Mouse (Mus musculus) neural tube, embryonic 11.5 days (tissue): ENCODE data around the gene Cep128. TPM values are rescaled to one million over a fixed set of nuclear protein-coding genes. Genes with fewer than 3 reads are reported as not detected.

Experiments used
- ATAC-seq: fragments of 200-750 bp; cut with Nextera tagmentation; 2 replicates; pipeline ENCODE4 v1.8.0; 2017; ENCODE audit warnings: moderate number of reproducible peaks, mild to moderate bottlenecking, moderate TSS enrichment, moderate library complexity; ENCODE audit not compliant: insufficient read depth, low FRiP score, low TSS enrichment
- DNase-seq: peaks from one replicate; pipeline ENCODE4 v3.0.0-alpha.2; 2015; ENCODE audit warnings: low spot score
- H3K27ac ChIP-seq: fragments of 300-500 bp; sonication (generic); 2 replicates; pipeline ENCODE4 v1.5.1; 2014; ENCODE audit warnings: low read depth, mild to moderate bottlenecking, low read length
- H3K27me3 ChIP-seq: fragments of 300-500 bp; sonication (generic); 2 replicates; pipeline ENCODE4 v1.6.1; 2014; ENCODE audit warnings: mild to moderate bottlenecking, low read length, mixed read lengths; ENCODE audit not compliant: control insufficient read depth, insufficient read depth
- H3K36me3 ChIP-seq: fragments of 300-500 bp; sonication (generic); 2 replicates; pipeline ENCODE4 v1.6.1; 2014; ENCODE audit warnings: mild to moderate bottlenecking, low read length, moderate library complexity, mixed read lengths; ENCODE audit not compliant: control insufficient read depth, insufficient read depth
- H3K4me1 ChIP-seq: fragments of 300-500 bp; sonication (generic); 2 replicates; pipeline ENCODE4 v1.6.1; 2014; ENCODE audit warnings: low read length, mixed read lengths; ENCODE audit not compliant: control insufficient read depth, insufficient read depth
- H3K4me2 ChIP-seq: fragments of 300-500 bp; sonication (generic); 2 replicates; pipeline ENCODE4 v1.6.1; 2014; ENCODE audit warnings: low read depth, mild to moderate bottlenecking, moderate library complexity
- H3K4me3 ChIP-seq: fragments of 300-500 bp; sonication (generic); 2 replicates; pipeline ENCODE4 v1.5.1; 2014; ENCODE audit warnings: low read depth, low read length
- H3K9ac ChIP-seq: fragments of 300-500 bp; sonication (generic); 2 replicates; pipeline ENCODE4 v1.6.1; 2014; ENCODE audit warnings: mild to moderate bottlenecking, low read length
- H3K9me3 ChIP-seq: fragments of 300-500 bp; sonication (generic); 2 replicates; pipeline ENCODE4 v1.6.1; 2016; ENCODE audit warnings: low read length; ENCODE audit not compliant: control insufficient read depth
- WGBS: fragments of 180-500 bp; shearing (Covaris S2); extraction: QIAGEN DNeasy Blood & Tissue Kit; methylation state at CpG from one replicate; pipeline ENCODE4 v1.1.7; 2014; 5-methylcytosine and 5-hydroxymethylcytosine counted together
- polyA plus RNA-seq: library from polyadenylated mRNA; unstranded; fragments of >200 nt; fragmentation: Nextera tagmentation; extraction: Ambion mirVana; gene quantifications from 2 replicates; pipeline ENCODE4 v1.2.1, GENCODE M21; 2014

Gene Cep128
- polyA plus RNA-seq, 1 experiment from 2014 or later = 8.8 TPM

DNA sequence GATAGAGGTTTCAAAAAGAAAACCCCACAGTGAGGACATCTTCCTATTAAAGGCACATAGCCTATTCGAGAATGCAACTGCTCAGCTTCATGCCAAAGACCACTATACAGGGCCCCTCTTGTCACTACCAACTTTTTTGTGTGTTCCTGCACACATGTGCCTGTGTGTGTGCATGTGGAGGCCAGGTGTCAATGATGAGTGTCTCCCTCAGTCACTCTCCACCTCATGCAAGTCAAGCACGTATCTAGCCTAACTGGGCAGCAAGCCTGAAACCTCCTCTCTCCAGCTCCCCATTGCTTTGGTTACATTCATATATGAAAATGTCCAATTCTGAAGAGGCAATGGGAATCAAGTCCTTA lies 317.1 kb downstream of the Cep128 start:
- ATAC-seq = no peak
- 79% methylated on average over 2 of the region's 2 CpGs for WGBS
- no peak overlapping the region for H3K4me3 ChIP-seq
- DNase-seq = no peak
- H3K36me3 ChIP-seq = no peaks in the 10 kb centered on the region
- no peaks in the 10 kb centered on the region for H3K4me1 ChIP-seq
- H3K27ac ChIP-seq = no peak overlapping the region
- H3K9me3 ChIP-seq = no peaks in the 10 kb centered on the region
- H3K27me3 ChIP-seq = no peaks in the 10 kb centered on the region
- H3K4me2 ChIP-seq = no peak overlapping the region
- H3K9ac ChIP-seq = no peak overlapping the region

DNA sequence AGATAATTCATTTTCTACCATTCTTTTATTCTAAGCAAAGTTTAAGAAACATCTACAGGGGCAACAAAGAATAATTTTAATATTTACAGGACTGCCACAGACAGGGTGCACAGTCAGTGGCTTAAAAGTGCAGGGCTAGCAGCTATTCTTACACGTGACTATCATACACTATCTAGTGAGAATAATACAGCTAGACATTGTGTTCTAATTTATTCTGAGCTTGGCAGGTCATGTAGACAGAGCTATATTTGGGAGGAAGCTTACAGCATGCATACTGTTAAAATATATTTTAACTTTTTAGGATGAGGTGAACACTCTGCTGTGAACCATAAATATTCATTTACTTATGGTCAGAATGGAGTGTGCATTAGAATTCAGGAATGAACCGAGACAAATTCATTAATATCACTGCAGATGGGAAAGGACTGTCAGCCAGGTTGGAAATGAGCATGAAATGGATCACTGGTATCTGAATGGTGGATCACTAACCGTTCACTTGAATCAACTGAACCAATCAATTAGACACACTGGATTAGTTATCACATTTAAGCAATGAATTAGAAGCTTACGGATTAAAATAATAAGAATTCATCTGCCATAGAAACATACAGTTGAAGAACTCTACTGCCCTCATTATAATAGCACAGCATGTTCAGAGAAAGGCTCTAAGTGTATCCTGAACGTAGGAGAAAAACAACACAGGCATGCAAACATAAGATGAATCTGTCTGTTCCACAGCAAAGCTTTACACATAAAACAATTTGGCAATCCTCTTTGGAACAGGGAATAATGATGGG lies 317.7 kb downstream of the Cep128 start:
- Histone ChIP-seq H3K36me3 (no peaks in the 10 kb centered on the region), H3K27me3 (no peaks in the 10 kb centered on the region), H3K27ac (no peak overlapping the region), H3K4me3 (no peak overlapping the region), H3K4me1 (no peaks in the 10 kb centered on the region), H3K9ac (no peak overlapping the region), H3K4me2 (no peak overlapping the region), H3K9me3 (no peaks in the 10 kb centered on the region)
- no peak for DNase-seq
- WGBS = 60% methylated on average over 5 of the region's 5 CpGs
- ATAC-seq = peak; percentile 58

DNA sequence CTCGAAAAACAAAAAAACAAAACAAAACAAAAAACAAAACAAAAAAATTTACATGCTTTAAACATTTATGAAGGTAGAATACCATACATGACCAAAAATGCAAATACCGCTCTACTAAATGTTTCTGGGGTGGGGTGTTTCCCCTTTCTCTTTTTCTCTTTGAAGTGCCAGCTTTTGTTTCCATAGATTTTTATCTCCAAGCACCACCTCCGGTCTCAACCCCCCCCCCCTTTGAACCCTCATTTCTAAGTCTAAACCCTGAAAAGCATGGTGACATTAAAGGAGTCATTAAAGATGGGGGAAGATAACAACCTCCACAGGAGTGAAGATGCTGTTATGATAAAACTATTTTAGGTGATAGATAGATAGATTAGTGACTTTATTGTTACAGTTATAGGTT lies 318.8 kb downstream of the Cep128 start:
- H3K4me1 ChIP-seq = no peaks in the 10 kb centered on the region
- no peak for ATAC-seq
- no peaks in the 10 kb centered on the region for H3K9me3 ChIP-seq
- no peak overlapping the region for H3K9ac ChIP-seq
- no peak overlapping the region for H3K27ac ChIP-seq
- DNase-seq = no peak
- no peak overlapping the region for H3K4me2 ChIP-seq
- no peaks in the 10 kb centered on the region for H3K27me3 ChIP-seq
- no peaks in the 10 kb centered on the region for H3K36me3 ChIP-seq
- WGBS = 91% methylated on average over 3 of the region's 3 CpGs
- H3K4me3 ChIP-seq = no peak overlapping the region

DNA sequence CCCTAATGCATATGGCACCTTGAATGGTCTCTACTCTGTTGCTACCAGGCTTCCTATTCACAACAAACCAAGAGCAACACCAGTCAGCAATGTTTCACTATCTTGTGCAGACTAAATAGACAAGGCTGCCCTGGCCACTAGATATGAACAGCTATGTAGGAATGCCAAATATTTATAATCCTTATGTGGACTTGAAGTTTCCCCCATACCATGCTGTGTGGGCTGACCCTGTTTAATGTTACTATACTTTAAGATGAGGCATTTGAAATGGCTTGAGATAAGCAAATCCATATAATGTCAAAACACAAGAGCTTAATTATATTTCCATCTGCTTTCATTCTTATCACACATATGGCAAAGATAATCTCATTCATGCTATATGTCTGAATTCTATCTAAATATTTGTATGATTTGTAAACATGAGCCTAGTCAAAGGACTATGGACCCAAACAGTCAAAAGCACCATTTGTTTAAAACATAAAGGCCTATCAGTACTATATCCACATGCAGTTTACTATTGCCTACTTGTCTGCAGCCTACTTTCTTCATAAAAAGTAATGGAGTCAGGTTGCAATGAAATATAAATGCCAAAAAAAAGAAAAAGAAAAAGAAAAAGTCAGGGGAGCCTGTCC lies 319.7 kb downstream of the Cep128 start:
- DNase-seq (no peak), ATAC-seq (no peak)

DNA sequence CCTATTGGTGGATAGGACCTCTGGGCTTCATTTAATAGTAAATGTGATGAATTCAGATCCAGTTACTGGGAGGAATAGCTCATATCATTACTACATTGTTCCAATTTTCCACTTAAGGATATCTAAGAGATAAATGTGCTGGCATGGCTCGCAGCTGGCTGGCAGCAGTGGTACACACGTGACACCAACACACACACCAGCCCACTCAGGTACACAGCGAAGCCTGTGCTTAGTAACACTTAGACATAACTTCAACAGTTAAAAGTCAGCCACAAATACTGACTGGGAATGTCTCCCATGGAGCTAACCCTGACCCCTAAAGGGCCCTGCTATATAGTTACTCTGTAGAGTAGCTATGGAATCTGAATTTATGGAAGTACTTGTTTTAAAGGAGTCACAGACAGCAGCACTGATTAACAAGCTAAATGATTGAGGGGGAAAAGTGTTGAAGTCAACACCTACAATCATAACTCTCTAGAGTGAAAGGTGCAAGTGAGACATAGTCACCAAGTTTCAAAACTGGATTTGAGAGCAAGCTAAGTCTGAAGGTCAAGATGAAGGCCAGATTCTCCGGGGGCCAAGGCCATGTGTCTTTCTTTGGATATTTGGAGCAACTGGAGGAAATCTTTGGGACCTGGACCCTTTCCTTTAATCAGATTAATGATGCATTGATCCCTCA lies 320.7 kb downstream of the Cep128 start:
- Histone ChIP-seq H3K27ac (no peak overlapping the region), H3K9ac (no peak overlapping the region), H3K36me3 (no peaks in the 10 kb centered on the region), H3K4me3 (no peak overlapping the region), H3K9me3 (no peaks in the 10 kb centered on the region), H3K4me2 (no peak overlapping the region), H3K4me1 (no peaks in the 10 kb centered on the region), H3K27me3 (no peaks in the 10 kb centered on the region)
- ATAC-seq (no peak), DNase-seq (no peak)
- WGBS = 91% methylated on average over 4 of the region's 4 CpGs

More for the DNA sequence above, 319.7 kb downstream of the Cep128 start:
- Histone ChIP-seq H3K36me3 (no peaks in the 10 kb centered on the region), H3K4me3 (no peak overlapping the region), H3K9ac (no peak overlapping the region), H3K27ac (no peak overlapping the region), H3K4me1 (no peaks in the 10 kb centered on the region), H3K27me3 (no peaks in the 10 kb centered on the region), H3K9me3 (no peaks in the 10 kb centered on the region), H3K4me2 (no peak overlapping the region)

DNA sequence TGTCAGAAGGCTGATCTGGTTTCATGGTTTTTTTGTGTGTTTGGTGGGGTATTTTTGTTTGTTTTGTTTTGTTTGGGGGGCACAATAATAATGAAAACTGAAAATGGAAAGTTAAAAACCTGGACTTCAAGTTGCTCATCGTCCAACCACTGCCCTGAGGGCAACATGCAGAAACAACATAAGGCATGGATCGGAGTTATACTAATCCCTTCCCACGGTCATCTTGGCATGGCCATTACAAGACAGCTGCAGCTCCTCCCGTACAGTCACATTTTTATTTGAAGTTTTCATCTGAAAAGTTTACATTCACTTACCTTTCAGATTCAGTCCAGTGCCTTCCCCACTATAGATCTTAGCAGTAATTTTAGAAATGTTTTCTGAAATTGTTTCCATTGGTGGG lies 321.5 kb downstream of the Cep128 start:
- no peaks in the 10 kb centered on the region for H3K4me1 ChIP-seq
- H3K9ac ChIP-seq = no peak overlapping the region
- H3K4me3 ChIP-seq = no peak overlapping the region
- ATAC-seq (no peak), DNase-seq (no peak)
- WGBS = 89% methylated on average over 4 of the region's 4 CpGs
- H3K27me3 ChIP-seq = no peaks in the 10 kb centered on the region
- no peak overlapping the region for H3K27ac ChIP-seq
- H3K9me3 ChIP-seq = no peaks in the 10 kb centered on the region
- H3K4me2 ChIP-seq = no peak overlapping the region
- H3K36me3 ChIP-seq = no peaks in the 10 kb centered on the region

DNA sequence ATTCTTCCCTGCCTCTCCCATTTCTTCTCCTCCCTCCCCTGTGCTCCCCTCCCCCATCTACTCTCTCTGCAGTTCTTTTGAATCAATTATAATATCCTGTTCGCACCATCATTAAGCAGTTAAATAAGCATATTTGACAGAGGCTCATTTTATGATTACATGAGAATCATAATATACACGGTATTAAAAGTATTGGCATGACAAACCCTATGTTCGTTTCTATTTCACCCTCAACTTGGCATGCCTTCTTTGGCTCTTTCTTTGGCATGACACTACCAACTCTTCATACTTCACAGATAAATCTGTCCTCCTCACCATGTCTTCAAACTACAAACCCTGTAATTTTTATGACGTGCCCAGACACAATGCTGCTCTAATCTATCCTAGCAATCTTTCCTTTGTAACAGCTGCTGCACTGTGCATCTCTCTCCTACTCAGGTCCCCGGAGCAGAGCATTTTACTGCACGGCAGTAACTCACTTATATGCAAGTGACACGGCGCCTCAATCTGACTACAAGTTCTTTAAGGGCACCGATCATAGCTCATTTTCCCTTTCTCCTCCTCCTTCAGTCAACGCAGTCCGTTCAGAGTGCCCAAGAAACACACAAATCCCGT lies 324.4 kb downstream of the Cep128 start:
- Histone ChIP-seq H3K36me3 (no peaks in the 10 kb centered on the region), H3K4me3 (no peak overlapping the region), H3K27me3 (no peaks in the 10 kb centered on the region), H3K9ac (no peak overlapping the region), H3K4me2 (no peak overlapping the region), H3K4me1 (no peaks in the 10 kb centered on the region), H3K9me3 (no peaks in the 10 kb centered on the region), H3K27ac (no peak overlapping the region)
- 84% methylated on average over 12 of the region's 12 CpGs for WGBS
- DNase-seq (no peak), ATAC-seq (no peak)

DNA sequence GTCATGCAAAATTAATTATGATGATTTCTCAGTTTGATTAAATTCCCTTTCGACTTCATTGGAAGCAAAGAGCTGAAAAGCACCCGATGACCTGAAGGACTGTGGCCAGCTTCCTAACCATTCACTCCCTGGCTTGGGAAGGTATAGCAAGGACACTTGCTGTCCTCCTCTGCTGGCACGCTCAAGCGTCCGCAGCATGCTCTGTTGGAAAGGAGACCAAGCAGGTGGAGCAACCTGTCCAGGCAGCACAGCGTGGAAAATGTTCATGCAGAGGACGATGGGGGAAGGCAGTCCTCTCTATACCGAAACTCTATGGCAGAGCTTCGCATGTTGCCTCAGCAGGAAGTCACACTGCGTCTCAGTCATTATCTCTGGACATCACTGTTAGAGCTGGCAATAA lies 327.3 kb downstream of the Cep128 start:
- H3K4me3 ChIP-seq = no peak overlapping the region
- 90% methylated on average over 10 of the region's 10 CpGs for WGBS
- H3K9me3 ChIP-seq = no peaks in the 10 kb centered on the region
- ATAC-seq (no peak), DNase-seq (no peak)
- no peaks in the 10 kb centered on the region for H3K4me1 ChIP-seq
- H3K27ac ChIP-seq = no peak overlapping the region
- H3K9ac ChIP-seq = no peak overlapping the region
- no peaks in the 10 kb centered on the region for H3K27me3 ChIP-seq
- no peak overlapping the region for H3K4me2 ChIP-seq
- H3K36me3 ChIP-seq = no peaks in the 10 kb centered on the region
